8 mouse cellular contexts compared by ENCODE assay signal in the genomic region with DNA sequence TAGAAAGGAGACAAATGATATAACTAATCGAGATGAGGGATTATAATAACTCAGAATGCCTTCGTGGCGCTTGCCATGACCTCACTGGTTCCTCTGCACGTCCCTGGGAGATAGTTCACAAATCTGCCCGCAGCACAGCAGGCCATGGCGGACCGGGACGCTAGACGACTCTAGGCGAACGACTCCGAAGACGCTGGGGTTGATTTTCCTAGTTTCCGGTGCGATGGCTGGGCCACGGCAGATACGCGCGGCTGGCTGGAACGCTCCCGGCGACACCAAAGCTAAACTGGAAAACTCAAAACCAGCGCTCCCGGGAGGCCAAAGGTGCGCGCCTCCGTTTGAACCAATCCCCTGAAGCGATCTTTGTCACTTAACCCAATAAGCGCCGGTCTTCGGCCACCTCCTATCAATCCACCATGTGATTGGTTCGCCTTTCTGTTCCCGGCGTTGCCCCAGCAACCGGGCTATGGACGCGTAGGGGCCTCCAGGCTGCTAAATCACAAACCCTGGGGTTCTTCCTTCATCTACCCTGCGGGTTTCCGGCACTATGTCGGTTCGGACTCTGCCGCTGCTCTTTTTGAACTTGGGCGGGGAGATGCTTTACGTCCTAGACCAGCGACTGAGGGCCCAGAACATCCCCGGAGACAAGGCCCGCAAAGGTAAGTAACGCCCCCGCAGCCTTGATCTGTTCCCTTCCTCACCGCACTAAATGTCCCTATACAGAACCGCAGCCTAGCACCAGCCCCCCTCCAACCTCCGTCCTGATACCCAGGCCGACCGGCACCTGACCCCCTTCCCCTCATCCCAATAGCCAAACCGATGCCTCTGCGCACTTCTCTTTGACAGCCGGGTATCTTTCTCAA. TPM values are rescaled to one million over a fixed set of nuclear protein-coding genes. Genes with fewer than 3 reads are reported as not detected.
A peak's percentile ranks its signal among the peaks of the same experiment; 100 is the strongest.
DNase-seq lines count a peak whose midpoint lies in the region; ATAC-seq and TF ChIP-seq lines count a peak whose summit lies in the region.

Gene Oscp1 (plus strand): TSS at position 432 of the 863 bp plus-strand sequence.

- peaks cover 25% of the 10 kb centered on the region for H3K36me3 ChIP-seq in heart, embryonic 15.5 days
- peaks cover 5% of the 10 kb centered on the region for H3K36me3 ChIP-seq in liver, embryonic 14.5 days (replicated peaks; ENCODE audit: control insufficient read depth, insufficient read depth, low read depth)
- no peaks in the 10 kb centered on the region; the same call in 1 of the 2 replicates for H3K36me3 ChIP-seq in neural tube, embryonic 11.5 days (ENCODE audit: control insufficient read depth, insufficient read depth, low read length)
- H3K36me3 ChIP-seq in stomach, postnatal 0 days (ENCODE audit: control insufficient read depth, insufficient read depth, low read length) = peaks cover 14% of the 10 kb centered on the region; the same call in 1 of the 2 replicates

- TF ChIP-seq CTCF in liver, embryonic 14.5 days (IDR thresholded peaks at IDR 0.05; ENCODE audit: low read depth) = no peak
- no peak for TF ChIP-seq CTCF in stomach, postnatal 0 days (IDR thresholded peaks at IDR 0.05; ENCODE audit: low read depth)

- peak within 1 kb of the TSS; percentile 76 for H3K4me3 ChIP-seq in brown adipose tissue, adult 24 weeks (ENCODE audit: insufficient read depth, low read depth, low read length)
- peak within 1 kb of the TSS; percentile 67 for H3K4me3 ChIP-seq in heart, embryonic 15.5 days
- H3K4me3 ChIP-seq in liver, embryonic 14.5 days (ENCODE audit: insufficient read depth in 1 of 2, low read depth in 2 of 2, low read length in 2 of 2) = peak within 1 kb of the TSS; percentile 89 to 97
- H3K4me3 ChIP-seq in neural tube, embryonic 11.5 days (ENCODE audit: low read depth, low read length) = peak within 1 kb of the TSS; percentile 63
- H3K4me3 ChIP-seq in stomach, postnatal 0 days (ENCODE audit: low read depth, low read length) = peak within 1 kb of the TSS; percentile 61

- peak; percentile 94 for DNase-seq in CD4-positive, CD25-positive, alpha-beta regulatory T cell, adult 2 months (ENCODE audit: low read depth, low spot score)
- DNase-seq in fibroblast of lung, adult 2 months (ENCODE audit: low read depth) = peak; percentile 77
- peak; percentile 92 to 95 for DNase-seq in kidney, postnatal 25 days
- DNase-seq in liver, embryonic 14.5 days (ENCODE audit: low read depth in 3 of 3, low spot score in 3 of 3) = peak; percentile 87 to 92 (median 88)
- peak; percentile 92 for DNase-seq in neural tube, embryonic 11.5 days (ENCODE audit: low spot score)
- DNase-seq in stomach, postnatal 0 days (ENCODE audit: low spot score) = peak; percentile 90

- H3K27ac ChIP-seq in brown adipose tissue, adult 24 weeks (replicated peaks; ENCODE audit: low read depth, low read length) = no peak within 1 kb of the TSS
- H3K27ac ChIP-seq in heart, embryonic 15.5 days = 0 out of 2 replicates have a peak within 1 kb of the TSS, but pooled peaks have one; percentile 18
- peak within 1 kb of the TSS; percentile 83 for H3K27ac ChIP-seq in liver, embryonic 14.5 days
- H3K27ac ChIP-seq in neural tube, embryonic 11.5 days (ENCODE audit: low read depth, low read length) = 0 out of 2 replicates have a peak within 1 kb of the TSS, but pooled peaks have one; percentile 53
- H3K27ac ChIP-seq in stomach, postnatal 0 days (replicated peaks) = peak within 1 kb of the TSS; percentile 35; the same call in 1 of the 2 replicates

- H3K9ac ChIP-seq in heart, embryonic 15.5 days = peak within 1 kb of the TSS; percentile 56
- H3K9ac ChIP-seq in liver, embryonic 14.5 days (replicated peaks) = peak within 1 kb of the TSS; percentile 81
- H3K9ac ChIP-seq in neural tube, embryonic 11.5 days (ENCODE audit: low read length) = peak within 1 kb of the TSS; percentile 69
- peak within 1 kb of the TSS; percentile 62 for H3K9ac ChIP-seq in stomach, postnatal 0 days (ENCODE audit: low read length)

- no peaks in the 10 kb centered on the region for H3K9me3 ChIP-seq in heart, embryonic 15.5 days (replicated peaks)
- H3K9me3 ChIP-seq in liver, embryonic 14.5 days (ENCODE audit: control insufficient read depth, low read length) = no peaks in the 10 kb centered on the region
- H3K9me3 ChIP-seq in neural tube, embryonic 11.5 days (ENCODE audit: control insufficient read depth, low read length) = no peaks in the 10 kb centered on the region
- H3K9me3 ChIP-seq in stomach, postnatal 0 days (ENCODE audit: control insufficient read depth, low read length) = no peaks in the 10 kb centered on the region

- 0 out of 2 replicates have a peak, but pooled peaks have one; percentile 51 for TF ChIP-seq EP300 in liver, embryonic 14.5 days (IDR thresholded peaks at IDR 0.05; ENCODE audit: low read depth)
- TF ChIP-seq EP300 in stomach, postnatal 0 days (optimal IDR thresholded peaks at IDR 0.05) = peak; percentile 63

- H3K4me1 ChIP-seq in brown adipose tissue, adult 24 weeks (ENCODE audit: control insufficient read depth, insufficient read depth, insufficient read length, low read length) = no peaks in the 10 kb centered on the region
- peaks cover 13% of the 10 kb centered on the region for H3K4me1 ChIP-seq in heart, embryonic 15.5 days (replicated peaks)
- peaks cover 12 to 14% of the 10 kb centered on the region in 2 experiments for H3K4me1 ChIP-seq in liver, embryonic 14.5 days (replicated peaks; ENCODE audit: control insufficient read depth in 2 of 2, insufficient read depth in 2 of 2, low read length in 1 of 2)
- peaks cover 10% of the 10 kb centered on the region; the same call in 1 of the 2 replicates for H3K4me1 ChIP-seq in neural tube, embryonic 11.5 days (ENCODE audit: control insufficient read depth, insufficient read depth, low read length)
- peaks cover 5% of the 10 kb centered on the region; the same call in 1 of the 2 replicates for H3K4me1 ChIP-seq in stomach, postnatal 0 days (replicated peaks; ENCODE audit: control insufficient read depth, insufficient read depth)

- 1% methylated on average over 57 of the region's 57 CpGs for WGBS in heart, embryonic 15.5 days
- WGBS in liver, embryonic 14.5 days (ENCODE audit: insufficient replicate concordance) = under 1% methylated on average over 57 of the region's 57 CpGs
- WGBS in neural tube, embryonic 11.5 days = under 1% methylated on average over 56 of the region's 57 CpGs
- under 1% methylated on average over 57 of the region's 57 CpGs for WGBS in stomach, postnatal 0 days

- H3K4me2 ChIP-seq in heart, embryonic 15.5 days = peak within 1 kb of the TSS; percentile 85
- peak within 1 kb of the TSS; percentile 95 for H3K4me2 ChIP-seq in liver, embryonic 14.5 days (ENCODE audit: low read depth)
- peak within 1 kb of the TSS; percentile 83 for H3K4me2 ChIP-seq in neural tube, embryonic 11.5 days (ENCODE audit: low read depth)
- H3K4me2 ChIP-seq in stomach, postnatal 0 days (replicated peaks; ENCODE audit: low read depth) = peak within 1 kb of the TSS; percentile 86

- no peaks in the 10 kb centered on the region for H3K27me3 ChIP-seq in heart, embryonic 15.5 days
- H3K27me3 ChIP-seq in liver, embryonic 14.5 days (ENCODE audit: control insufficient read depth, insufficient read depth, low read length) = no peaks in the 10 kb centered on the region
- no peaks in the 10 kb centered on the region for H3K27me3 ChIP-seq in neural tube, embryonic 11.5 days (ENCODE audit: control insufficient read depth, insufficient read depth, low read length)
- no peaks in the 10 kb centered on the region for H3K27me3 ChIP-seq in stomach, postnatal 0 days (ENCODE audit: control insufficient read depth, insufficient read depth, low read length)

- ATAC-seq in heart, embryonic 15.5 days (replicated peaks; ENCODE audit: insufficient number of reproducible peaks, insufficient read depth, low FRiP score, low read depth) = peak; percentile 94
- peak; percentile 97 for ATAC-seq in liver, embryonic 14.5 days (ENCODE audit: insufficient read depth)
- ATAC-seq in neural tube, embryonic 11.5 days (ENCODE audit: insufficient read depth, low FRiP score, low TSS enrichment) = peak; percentile 98
- peak; percentile 98 for ATAC-seq in stomach, postnatal 0 days (ENCODE audit: low FRiP score, low TSS enrichment)

RNA-seq across cellular contexts. Expression of gene Oscp1, which starts in this region (rescaled TPM):
- 16.3 and 26.3 TPM in 2 replicates for polyA plus RNA-seq in brown adipose tissue, adult 24 weeks (2012; ENCODE audit: insufficient read depth, insufficient read length, missing spikeins)
- polyA plus RNA-seq in heart, embryonic 15.5 days (2015; fragmentation: Nextera tagmentation; extraction: Ambion mirVana) = 6.1 and 7.6 TPM in 2 replicates
- polyA plus RNA-seq in liver, embryonic 14.5 days (2012; rRNA removed) = 0.29 and 0.31 TPM in 2 replicates
- 1.4 and 1.8 TPM in 2 replicates for polyA plus RNA-seq in liver, embryonic 14.5 days (2014; fragmentation: Nextera tagmentation; extraction: Ambion mirVana)
- 21.4 and 23.0 TPM in 2 replicates for polyA plus RNA-seq in neural tube, embryonic 11.5 days (2014; fragmentation: Nextera tagmentation; extraction: Ambion mirVana)
- 3.6 and 5.1 TPM in 2 replicates for polyA plus RNA-seq in stomach, postnatal 0 days (2015; fragmentation: Nextera tagmentation; extraction: Ambion mirVana)
